Mouse (Mus musculus) stomach, postnatal 0 days (tissue): ENCODE data around the gene Sema3g. TPM values are rescaled to one million over a fixed set of nuclear protein-coding genes. Genes with fewer than 3 reads are reported as not detected.

Experiments used
- ATAC-seq: fragments of 200-750 bp; cut with Nextera tagmentation; 2 replicates; pipeline ENCODE4 v1.8.0; 2017; ENCODE audit not compliant: low FRiP score, low TSS enrichment
- DNase-seq: peaks from one replicate; pipeline ENCODE4 v3.0.0-alpha.2; 2016; ENCODE audit warnings: low spot score
- H3K27ac ChIP-seq: fragments of 300-500 bp; sonication (generic); replicated peaks from 2 replicates; pipeline ENCODE4 v1.5.1; 2014; ENCODE audit warnings: mild to moderate bottlenecking, control low read depth
- H3K27me3 ChIP-seq: fragments of 300-500 bp; sonication (generic); 2 replicates; pipeline ENCODE4 v1.6.1; 2014; ENCODE audit warnings: low read length; ENCODE audit not compliant: control insufficient read depth, insufficient read depth
- H3K36me3 ChIP-seq: fragments of 300-500 bp; sonication (generic); 2 replicates; pipeline ENCODE4 v1.6.1; 2014; ENCODE audit warnings: low read length, mixed read lengths; ENCODE audit not compliant: control insufficient read depth, insufficient read depth
- H3K4me1 ChIP-seq: fragments of 300-500 bp; sonication (generic); replicated peaks from 2 replicates; pipeline ENCODE4 v1.6.1; 2014; ENCODE audit warnings: antibody characterized with exemption; ENCODE audit not compliant: control insufficient read depth, insufficient read depth
- H3K4me2 ChIP-seq: fragments of 300-500 bp; sonication (generic); replicated peaks from 2 replicates; pipeline ENCODE4 v1.6.1; 2014; ENCODE audit warnings: low read depth, mild to moderate bottlenecking, control low read depth, moderate library complexity
- H3K4me3 ChIP-seq: fragments of 300-500 bp; sonication (generic); 2 replicates; pipeline ENCODE4 v1.5.1; 2014; ENCODE audit warnings: low read depth, low read length, control low read depth
- H3K9ac ChIP-seq: fragments of 300-500 bp; sonication (generic); 2 replicates; pipeline ENCODE4 v1.6.1; 2014; ENCODE audit warnings: mild to moderate bottlenecking, low read length, control low read depth, mixed read lengths
- H3K9me3 ChIP-seq: fragments of 300-500 bp; sonication (generic); 2 replicates; pipeline ENCODE4 v1.6.1; 2016; ENCODE audit warnings: low read length; ENCODE audit not compliant: control insufficient read depth
- CTCF ChIP-seq: IDR thresholded peaks from 2 replicates; pipeline ENCODE4 v1.5.1; 2016; ENCODE audit warnings: antibody characterized with exemption, low read depth, mild to moderate bottlenecking, moderate library complexity
- EP300 ChIP-seq: optimal IDR thresholded peaks from 2 replicates; pipeline ENCODE3; 2016; ENCODE audit warnings: antibody characterized with exemption
- WGBS: fragments of 180-500 bp; shearing (Covaris S2); extraction: QIAGEN DNeasy Blood & Tissue Kit; methylation state at CpG from one replicate; pipeline ENCODE4 v1.1.7; 2014; 5-methylcytosine and 5-hydroxymethylcytosine counted together
- polyA plus RNA-seq: library from polyadenylated mRNA; unstranded; fragments of >200 nt; fragmentation: Nextera tagmentation; extraction: Ambion mirVana; gene quantifications from 2 replicates; pipeline ENCODE4 v1.2.1, GENCODE M21; 2015

Sema3g gene
- polyA plus RNA-seq, 1 experiment from 2014 or later: 0.38 TPM

DNA sequence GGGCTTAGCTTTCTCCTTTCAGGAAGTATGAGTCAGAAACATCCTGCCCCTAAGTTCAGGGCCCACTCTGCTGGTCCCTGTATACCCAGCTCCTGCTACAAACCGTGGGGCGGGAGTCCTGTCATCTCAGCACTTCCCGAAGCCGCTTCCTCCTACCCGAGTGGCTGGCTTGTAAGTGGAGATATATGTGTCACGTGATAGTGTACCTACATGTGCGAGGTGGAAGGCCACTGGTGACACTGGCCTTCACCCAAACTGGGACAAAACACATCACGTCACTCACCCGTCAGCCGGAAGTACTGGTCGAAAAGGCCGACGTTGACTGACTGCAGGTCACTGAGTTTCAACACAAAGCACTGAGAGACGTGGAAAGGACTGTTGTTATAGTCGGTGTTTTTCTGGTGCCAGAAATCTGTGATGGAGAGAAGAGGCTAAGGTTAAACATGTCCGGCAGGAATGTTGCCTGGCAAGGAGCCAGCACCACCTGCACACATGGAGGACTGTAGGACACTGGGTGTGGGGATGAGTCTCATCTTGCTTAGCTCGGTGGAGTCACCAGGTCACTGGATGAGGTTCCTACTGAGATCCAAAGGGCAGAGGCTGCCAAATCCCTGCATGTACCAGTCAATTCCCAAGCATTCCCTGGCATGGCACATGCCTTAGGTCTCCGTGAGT is 44.7 kb upstream of the Sema3g start:
- TF ChIP-seq EP300 (no peak), CTCF (no peak)
- ATAC-seq (no peak), DNase-seq (no peak)
- Histone ChIP-seq H3K4me1 (no peaks in the 10 kb centered on the region), H3K27me3 (no peaks in the 10 kb centered on the region), H3K9me3 (no peaks in the 10 kb centered on the region), H3K4me2 (no peak overlapping the region), H3K27ac (no peak overlapping the region), H3K4me3 (no peak overlapping the region), H3K36me3 (peaks cover 47% of the 10 kb centered on the region), H3K9ac (no peak overlapping the region)
- 66% methylated on average over 18 of the region's 18 CpGs for WGBS

DNA sequence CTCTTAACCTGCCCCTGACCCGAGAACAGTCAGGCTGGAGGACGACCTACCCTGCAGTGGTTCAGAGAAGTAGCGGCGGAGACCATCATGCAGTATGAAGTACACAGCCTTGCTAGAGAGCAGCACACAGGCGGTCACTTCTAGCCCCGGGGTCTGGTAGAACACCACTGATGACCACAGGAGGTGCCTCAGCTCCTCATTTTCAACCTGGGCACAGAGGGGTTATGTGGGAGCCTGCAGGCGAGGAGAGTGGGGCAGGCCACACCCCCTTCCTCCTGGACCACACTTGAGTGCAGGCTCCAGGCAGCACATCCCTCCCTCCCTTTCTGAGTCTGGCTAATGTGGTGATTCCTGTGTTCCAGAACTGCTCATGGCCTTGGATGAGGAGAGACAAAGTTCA is 44.1 kb upstream of the Sema3g start:
- Histone ChIP-seq H3K36me3 (peaks cover 48% of the 10 kb centered on the region), H3K27me3 (no peaks in the 10 kb centered on the region), H3K4me2 (no peak overlapping the region; the same call in 1 of the 2 replicates), H3K4me1 (no peaks in the 10 kb centered on the region), H3K9ac (no peak overlapping the region), H3K4me3 (no peak overlapping the region), H3K27ac (no peak overlapping the region), H3K9me3 (no peaks in the 10 kb centered on the region)
- ATAC-seq: no peak
- DNase-seq: no peak
- 87% methylated on average over 7 of the region's 7 CpGs for WGBS
- TF ChIP-seq EP300 (no peak), CTCF (no peak)

DNA sequence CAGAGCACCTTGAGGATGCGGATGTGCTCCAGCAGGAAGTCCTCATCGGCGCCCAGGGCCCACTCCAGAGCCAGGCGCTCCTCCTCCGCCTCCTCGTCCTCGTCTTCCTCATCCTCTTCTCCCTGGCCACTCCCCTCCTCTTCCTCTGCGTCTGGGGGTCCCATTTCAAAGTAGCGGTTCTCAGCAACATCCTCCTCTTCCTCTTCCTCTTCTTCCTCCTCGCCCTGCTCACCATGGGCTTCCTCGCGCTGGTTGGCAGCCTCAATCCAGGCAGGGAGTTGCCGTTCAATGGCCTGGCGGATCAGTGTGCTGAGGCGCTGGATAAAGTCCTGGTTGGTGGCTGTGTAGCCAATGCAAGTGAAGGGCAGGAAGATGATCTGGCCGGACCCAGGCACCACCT is 40.4 kb upstream of the Sema3g start:
- no peak overlapping the region for H3K27ac ChIP-seq
- TF ChIP-seq EP300 (no peak), CTCF (no peak)

DNA sequence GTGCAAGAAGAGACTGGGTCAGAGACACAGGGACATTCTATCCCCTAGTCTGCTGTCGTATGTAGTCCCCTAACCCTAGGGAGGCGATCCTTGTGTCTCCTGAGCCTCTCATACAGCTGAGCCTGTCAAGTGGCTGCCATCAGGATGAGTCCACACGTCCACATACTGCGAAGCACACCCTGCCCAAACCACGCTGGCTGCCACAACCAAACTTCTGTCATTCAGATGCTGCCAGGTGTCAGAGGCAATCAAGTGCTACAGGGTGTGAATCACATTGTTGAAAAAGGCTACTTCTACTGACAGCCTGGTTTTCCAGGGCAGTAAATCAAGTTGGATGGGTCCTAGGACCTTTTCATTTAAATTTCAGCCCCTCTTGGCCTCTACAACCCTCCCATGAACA is 39.9 kb upstream of the Sema3g start:
- no peak overlapping the region for H3K4me3 ChIP-seq
- no peak overlapping the region for H3K9ac ChIP-seq
- no peak overlapping the region for H3K27ac ChIP-seq
- 88% methylated on average over 5 of the region's 5 CpGs for WGBS
- no peak for DNase-seq
- H3K4me2 ChIP-seq: no peak overlapping the region
- TF ChIP-seq CTCF: no peak
- TF ChIP-seq EP300: no peak
- peaks cover 51% of the 10 kb centered on the region for H3K36me3 ChIP-seq
- no peaks in the 10 kb centered on the region for H3K27me3 ChIP-seq
- no peaks in the 10 kb centered on the region for H3K4me1 ChIP-seq
- H3K9me3 ChIP-seq: no peaks in the 10 kb centered on the region
- no peak for ATAC-seq

More for the DNA sequence above, 40.4 kb upstream of the Sema3g start:
- ATAC-seq (no peak), DNase-seq (no peak)
- Histone ChIP-seq H3K4me2 (no peak overlapping the region), H3K36me3 (peaks cover 50% of the 10 kb centered on the region), H3K27me3 (no peaks in the 10 kb centered on the region), H3K4me3 (no peak overlapping the region), H3K9me3 (no peaks in the 10 kb centered on the region), H3K4me1 (no peaks in the 10 kb centered on the region), H3K9ac (no peak overlapping the region)
- WGBS: 89% methylated on average over 16 of the region's 16 CpGs

DNA sequence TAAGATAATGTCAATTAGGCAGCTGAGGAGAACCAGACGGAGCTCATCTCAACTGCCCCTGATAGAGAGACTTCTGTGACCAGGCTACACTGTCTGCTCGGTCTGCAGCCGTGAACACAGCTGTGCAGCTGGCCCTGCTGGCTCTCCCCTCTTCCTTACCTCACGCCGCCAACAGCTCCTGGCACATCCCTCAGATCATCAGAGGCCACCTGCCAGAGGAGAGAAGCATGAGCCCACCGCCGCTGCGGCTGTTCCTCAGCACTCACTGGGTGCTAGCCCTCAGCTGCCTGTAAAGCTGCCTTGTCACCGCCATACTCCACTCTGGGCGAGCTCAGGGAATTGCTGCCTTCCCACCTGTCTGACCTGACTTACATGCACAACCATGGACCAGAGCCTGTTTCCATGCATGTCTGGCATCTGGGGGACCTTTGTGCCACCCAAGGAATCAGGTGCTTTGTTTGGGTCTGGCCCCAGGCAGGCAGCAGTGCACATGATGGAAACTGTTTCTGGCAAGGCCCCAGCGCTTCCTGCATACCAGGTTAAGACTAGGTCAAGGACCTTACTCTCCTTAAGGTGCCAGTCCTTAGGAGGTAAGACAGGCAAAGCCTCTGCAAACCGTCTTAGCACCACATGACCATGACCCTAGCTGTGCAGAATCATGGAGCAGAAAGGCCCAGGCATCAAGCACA is 37.8 kb upstream of the Sema3g start:
- ATAC-seq: no peak
- no peaks in the 10 kb centered on the region for H3K27me3 ChIP-seq
- no peak overlapping the region for H3K4me2 ChIP-seq
- no peak for DNase-seq
- peaks cover 46% of the 10 kb centered on the region for H3K36me3 ChIP-seq
- no peaks in the 10 kb centered on the region for H3K4me1 ChIP-seq
- TF ChIP-seq EP300 (no peak), CTCF (no peak)
- WGBS: 86% methylated on average over 12 of the region's 12 CpGs
- no peak overlapping the region for H3K4me3 ChIP-seq
- no peak overlapping the region for H3K27ac ChIP-seq
- H3K9ac ChIP-seq: no peak overlapping the region
- no peaks in the 10 kb centered on the region for H3K9me3 ChIP-seq

DNA sequence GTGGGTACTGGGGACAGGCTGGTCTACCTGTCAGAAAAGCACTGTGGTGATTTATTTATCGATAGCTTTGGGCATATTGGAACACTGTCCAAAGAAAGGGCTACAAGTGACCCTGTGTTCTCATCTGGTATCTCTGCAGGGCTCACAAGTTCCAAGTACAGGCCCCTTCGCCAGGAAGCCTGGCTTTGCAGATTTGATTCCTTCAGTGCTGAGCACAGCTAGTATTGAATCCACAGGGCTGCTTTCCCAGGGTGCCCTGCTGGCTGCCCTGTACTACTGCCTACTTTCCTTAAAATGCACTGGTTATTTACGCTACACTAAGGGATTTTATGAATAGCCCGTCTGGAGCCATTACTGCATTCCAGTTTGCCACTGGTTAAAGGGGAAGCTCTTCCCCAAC is 36.1 kb upstream of the Sema3g start:
- TF ChIP-seq CTCF (no peak), EP300 (no peak)
- H3K27ac ChIP-seq: no peak overlapping the region
- no peaks in the 10 kb centered on the region for H3K4me1 ChIP-seq
- no peaks in the 10 kb centered on the region for H3K9me3 ChIP-seq
- WGBS: 82% methylated on average over 4 of the region's 4 CpGs
- no peaks in the 10 kb centered on the region for H3K27me3 ChIP-seq
- peaks cover 54% of the 10 kb centered on the region for H3K36me3 ChIP-seq
- no peak overlapping the region for H3K4me3 ChIP-seq
- no peak overlapping the region for H3K9ac ChIP-seq
- H3K4me2 ChIP-seq: no peak overlapping the region
- DNase-seq: no peak
- ATAC-seq: no peak
